Mouse (Mus musculus): ENCODE measurements around the gene Faim. TPM values are rescaled to one million over a fixed set of nuclear protein-coding genes. Genes with fewer than 3 reads are reported as not detected.
A peak's percentile ranks its signal among the peaks of the same experiment; 100 is the strongest.

Gene Faim
- total and polyA plus RNA-seq, 3 experiments = 35.7 to 83.5 (median 52.4) TPM

- DNase-seq (ENCODE audit: extremely low read depth) = peak; percentile 36
Measured at GRCm38 (mm10) chr9:98939290-98939689, 46.9 kb upstream of the Faim start.

GRCm38 (mm10) chr9:98952171-98953050, 33.8 kb upstream of the Faim start:
- Histone ChIP-seq H3K4me3 (replicated peaks in 1 of 3; ENCODE audit: low read depth in 2 of 3, low read length in 2 of 3, poor library complexity in 1 of 3) (no peak overlapping the region), H3K79me2 (replicated peaks; ENCODE audit: control insufficient read depth, extremely low read depth, insufficient read depth, poor library complexity, severe bottlenecking) (no peaks in the 10 kb centered on the region), H3K9me3 (replicated peaks; ENCODE audit: low read length) (peaks cover 26% of the 10 kb centered on the region), H3K27me3 (replicated peaks) (no peaks in the 10 kb centered on the region), H3K4me2 (ENCODE audit: insufficient read depth, low read depth, poor library complexity, severe bottlenecking) (no peak overlapping the region), H3K4me1 (ENCODE audit: control insufficient read depth in 1 of 2, insufficient read depth in 2 of 2) (no peaks in the 10 kb centered on the region), H3K27ac (ENCODE audit: insufficient read depth, low read depth) (no peak overlapping the region), H3K9ac (ENCODE audit: insufficient read depth, low read depth) (no peak overlapping the region), H3K36me3 (replicated peaks in 1 of 2; ENCODE audit: control insufficient read depth in 1 of 2, insufficient read depth in 1 of 2, low read length in 1 of 2) (no peaks in the 10 kb centered on the region)
- DNase-seq (ENCODE audit: extremely low read depth) = no peak
- TF ChIP-seq SIN3A (IDR thresholded peaks at IDR 0.05; ENCODE audit: low read length) = no peak
- TF ChIP-seq ZMIZ1 (IDR thresholded peaks at IDR 0.05; ENCODE audit: low read depth, low read length) = no peak
- TF ChIP-seq TCF12 (IDR thresholded peaks at IDR 0.05; ENCODE audit: low read depth, low read length) = no peak
- TF ChIP-seq UBTF (IDR thresholded peaks at IDR 0.05; ENCODE audit: low read depth, low read length) = no peak
- no peak for TF ChIP-seq PAX5 (IDR thresholded peaks at IDR 0.05; ENCODE audit: low read length)
- no peak for TF ChIP-seq TBP (conservative IDR thresholded peaks at IDR 0.05; ENCODE audit: low read depth, low read length)
- no peak for TF ChIP-seq MXI1 (IDR thresholded peaks at IDR 0.05; ENCODE audit: low read depth, low read length)
- TF ChIP-seq POLR2AphosphoS2 (IDR thresholded peaks at IDR 0.05; ENCODE audit: low read depth, low read length) = no peak
- no peak for TF ChIP-seq MYC (IDR thresholded peaks at IDR 0.05; ENCODE audit: low read depth, low read length)
- TF ChIP-seq GABPA (IDR thresholded peaks at IDR 0.05; ENCODE audit: insufficient replicate concordance, low read depth, low read length) = no peak
- TF ChIP-seq ZC3H11A (IDR thresholded peaks at IDR 0.05; ENCODE audit: low read depth, low read length) = no peak
- TF ChIP-seq ZNF384 (IDR thresholded peaks at IDR 0.05; ENCODE audit: low read depth, low read length) = no peak
- no peak for TF ChIP-seq POLR2A (IDR thresholded peaks at IDR 0.05; ENCODE audit: low read depth, low read length)
- no peak for TF ChIP-seq BHLHE40 (IDR thresholded peaks at IDR 0.05; ENCODE audit: low read depth, low read length)
- no peak for TF ChIP-seq KAT2A (IDR thresholded peaks at IDR 0.05; ENCODE audit: insufficient replicate concordance, low read length)
- TF ChIP-seq ELF1 (IDR thresholded peaks at IDR 0.05; ENCODE audit: low read depth, low read length) = no peak
- TF ChIP-seq MAZ (IDR thresholded peaks at IDR 0.05; ENCODE audit: low read depth, low read length) = no peak
- in situ Hi-C loops (cut with MboI; ENCODE audit: low pct_ligation_motif_present, low pct_unique_long_range_greater_than_20kb, low sequenced_read_pairs) = loop anchor here (25.0 kb wide), 1 partner anchor 315 kb away; no protein-coding TSS in a partner anchor
- dilution Hi-C loops (cut with MboI; ENCODE audit: extremely low pct_ligation_motif_present, extremely low pct_unique_long_range_greater_than_20kb, low sequenced_read_pairs) = no loop called here

More at GRCm38 (mm10) chr9:98939290-98939689, 46.9 kb upstream of the Faim start:
- Histone ChIP-seq H3K79me2 (replicated peaks; ENCODE audit: control insufficient read depth, extremely low read depth, insufficient read depth, poor library complexity, severe bottlenecking) (no peaks in the 10 kb centered on the region), H3K4me2 (ENCODE audit: insufficient read depth, low read depth, poor library complexity, severe bottlenecking) (no peak overlapping the region), H3K27me3 (replicated peaks) (no peaks in the 10 kb centered on the region), H3K4me3 (replicated peaks in 1 of 3; ENCODE audit: low read depth in 2 of 3, low read length in 2 of 3, poor library complexity in 1 of 3) (no peak overlapping the region), H3K4me1 (ENCODE audit: control insufficient read depth in 1 of 2, insufficient read depth in 2 of 2) (peaks cover 0 to 3% of the 10 kb centered on the region in 2 experiments; a peak in 1 of 4 replicates), H3K9me3 (replicated peaks; ENCODE audit: low read length) (no peaks in the 10 kb centered on the region), H3K36me3 (replicated peaks in 1 of 2; ENCODE audit: control insufficient read depth in 1 of 2, insufficient read depth in 1 of 2, low read length in 1 of 2) (no peaks in the 10 kb centered on the region), H3K9ac (ENCODE audit: insufficient read depth, low read depth) (no peak overlapping the region), H3K27ac (ENCODE audit: insufficient read depth, low read depth) (no peak overlapping the region)
- in situ Hi-C loops (cut with MboI; ENCODE audit: low pct_ligation_motif_present, low pct_unique_long_range_greater_than_20kb, low sequenced_read_pairs) (no loop called here), dilution Hi-C loops (cut with MboI; ENCODE audit: extremely low pct_ligation_motif_present, extremely low pct_unique_long_range_greater_than_20kb, low sequenced_read_pairs) (no loop called here)
- no peak for TF ChIP-seq CHD1 (IDR thresholded peaks at IDR 0.05; ENCODE audit: low read depth, low read length)
- peak; percentile 28 for TF ChIP-seq RAD21 (IDR thresholded peaks at IDR 0.05; ENCODE audit: low read depth, low read length)
- no peak for TF ChIP-seq POLR2A (IDR thresholded peaks at IDR 0.05; ENCODE audit: low read depth, low read length)
- peak; percentile 48 for TF ChIP-seq SMC3 (IDR thresholded peaks at IDR 0.05; ENCODE audit: low read depth, low read length)
- TF ChIP-seq CTCF (conservative IDR thresholded peaks at IDR 0.05 in 1 of 2, IDR thresholded peaks at IDR 0.05 in 1 of 2; ENCODE audit: low read depth in 2 of 2, low read length in 2 of 2) = peak; percentile 25 to 52; a peak in 3 of 4 replicates
